Mouse (Mus musculus) G1E (cell line): ENCODE measurements around the gene Gak.

ENCODE experiments used
- CTCF ChIP-seq: IDR thresholded peaks from 2 replicates; pipeline ENCODE4 v1.5.1; 2012; ENCODE audit warnings: low read depth, low read length, inconsistent platforms, mixed read lengths
- GATA1 ChIP-seq: IDR thresholded peaks from 2 replicates; pipeline ENCODE4 v1.6.1; 2012; ENCODE audit warnings: borderline replicate concordance, low read length, inconsistent platforms, mixed read lengths
- POLR2AphosphoS5 ChIP-seq: IDR thresholded peaks from 2 replicates; pipeline ENCODE4 v1.6.1; 2012; ENCODE audit warnings: low read depth, low read length, inconsistent platforms; ENCODE audit not compliant: insufficient replicate concordance

- TF ChIP-seq GATA1 (no peak), POLR2AphosphoS5 (no peak), CTCF (no peak)
Observed at GRCm38 (mm10) chr5:108550207-108550594, 79.4 kb downstream of the Gak start.
